Mouse (Mus musculus) activated CD4-positive, CD25-positive, alpha-beta regulatory T cell, adult 4 months (primary cell): ENCODE data around the gene Prrc2b. TPM values are rescaled to one million over a fixed set of nuclear protein-coding genes. Genes with fewer than 3 reads are reported as not detected.

Source experiments
- ATAC-seq: one replicate; pipeline ENCODE4 v1.8.0; 2017
- polyA plus RNA-seq, 2 experiments: library from polyadenylated mRNA; unstranded; fragments of 100-300 nt; shearing (Covaris generic); gene quantifications; one replicate each; pipeline ENCODE4 v1.2.1; 2017

The Prrc2b gene
- polyA plus RNA-seq, 2 experiments from 2014 or later, result 32.0 to 32.6 TPM

DNA sequence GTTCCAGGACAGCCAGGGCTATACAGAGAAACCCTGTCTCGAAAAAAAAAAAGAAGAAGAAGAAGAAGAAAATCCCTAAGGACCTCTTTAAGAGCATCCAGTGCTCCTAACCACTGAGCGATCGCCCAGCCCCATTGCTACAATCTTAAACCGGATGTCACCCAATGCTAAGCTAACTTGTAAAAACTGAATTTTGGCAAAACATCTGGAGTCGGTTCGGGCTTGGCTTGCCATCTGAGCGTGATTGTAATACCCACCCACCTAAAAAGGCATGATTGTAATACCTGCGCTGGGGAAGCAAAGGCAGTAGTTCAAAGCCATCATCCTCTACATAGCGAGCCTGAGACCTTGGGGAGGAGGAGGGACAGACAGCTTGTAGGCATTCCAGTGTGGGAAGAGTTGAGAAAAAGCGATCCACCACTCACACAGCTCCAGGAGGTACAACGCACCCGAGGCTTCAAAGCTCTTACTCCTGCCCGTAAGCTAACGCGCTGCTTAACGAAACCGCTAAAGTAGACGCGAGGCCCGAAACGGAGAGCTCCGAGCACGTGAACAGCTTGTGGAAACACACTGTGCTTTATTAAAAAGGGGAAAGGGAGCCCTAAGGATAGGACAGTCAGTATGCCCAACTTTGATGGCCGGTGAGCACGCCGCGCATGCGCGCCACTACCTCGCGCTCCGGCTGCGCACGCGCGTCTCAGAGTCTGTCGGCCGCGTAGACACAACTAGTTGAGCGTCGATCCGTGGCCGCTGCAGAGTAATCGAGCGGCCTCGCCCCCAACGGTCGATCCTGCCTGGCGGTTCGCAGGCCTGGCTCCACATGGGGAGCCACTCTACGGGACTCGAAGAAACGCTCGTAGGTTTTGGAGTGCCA, 85.2 kb downstream of the Prrc2b start, which contains the start of gene Pomt1:
TSS of gene Pomt1 (plus strand) at position 705 of the 874 bp plus-strand sequence.
- ATAC-seq, result peak; percentile 76

DNA sequence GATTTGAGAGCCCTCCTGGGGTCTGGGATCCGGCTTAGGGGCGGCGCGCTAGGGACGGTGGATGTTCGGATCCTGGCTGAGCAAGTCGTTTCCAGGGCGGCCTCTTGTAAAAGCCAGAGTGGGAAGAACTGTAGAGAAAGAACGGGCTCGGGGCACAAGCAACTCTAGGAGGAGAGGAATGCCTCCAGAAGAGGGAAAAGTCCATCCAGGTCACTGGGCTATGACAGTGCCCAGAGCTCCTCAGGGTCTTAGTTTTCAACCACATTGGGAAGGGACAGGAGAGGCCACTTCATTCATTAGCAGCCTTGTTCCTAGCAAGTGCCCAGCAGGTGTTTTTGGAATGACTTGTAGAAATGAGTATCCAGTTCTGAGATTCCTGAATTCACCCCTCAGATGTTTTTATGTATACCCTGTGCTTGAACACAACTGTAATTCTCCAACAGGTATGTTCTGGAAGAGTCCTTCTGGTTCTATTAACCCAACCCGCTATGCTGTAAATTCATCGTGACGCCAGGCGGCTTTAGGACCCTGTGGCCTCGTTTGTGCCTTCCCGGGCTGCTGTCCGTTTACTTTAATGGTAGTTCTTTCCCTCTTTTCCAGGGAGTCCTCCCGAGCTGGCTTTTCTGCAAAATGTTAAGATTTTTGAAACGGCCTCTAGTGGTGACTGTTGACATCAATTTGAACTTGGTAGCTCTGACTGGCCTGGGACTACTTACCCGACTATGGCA, 86.0 kb downstream of the Prrc2b start:
- peak; percentile 38 for ATAC-seq

DNA sequence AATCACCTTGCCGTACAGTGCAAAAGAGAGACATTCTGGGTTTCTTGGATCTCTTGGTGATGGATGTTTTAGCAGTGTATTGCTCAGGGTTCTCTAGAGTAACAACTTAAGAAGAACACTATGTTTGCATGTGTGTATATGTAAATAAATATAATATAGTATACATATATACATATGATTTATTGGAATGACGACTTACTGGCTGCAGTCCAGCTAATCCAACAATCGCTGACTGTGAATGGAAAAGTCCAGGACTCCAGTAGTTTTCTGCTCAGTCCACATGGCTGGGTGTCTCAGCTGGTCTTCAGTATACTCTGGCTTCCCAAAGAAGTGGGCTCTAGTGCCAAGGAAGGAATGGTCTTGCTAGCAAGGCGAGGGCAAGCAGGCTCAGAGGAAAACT, 86.7 kb downstream of the Prrc2b start:
- no peak for ATAC-seq

DNA sequence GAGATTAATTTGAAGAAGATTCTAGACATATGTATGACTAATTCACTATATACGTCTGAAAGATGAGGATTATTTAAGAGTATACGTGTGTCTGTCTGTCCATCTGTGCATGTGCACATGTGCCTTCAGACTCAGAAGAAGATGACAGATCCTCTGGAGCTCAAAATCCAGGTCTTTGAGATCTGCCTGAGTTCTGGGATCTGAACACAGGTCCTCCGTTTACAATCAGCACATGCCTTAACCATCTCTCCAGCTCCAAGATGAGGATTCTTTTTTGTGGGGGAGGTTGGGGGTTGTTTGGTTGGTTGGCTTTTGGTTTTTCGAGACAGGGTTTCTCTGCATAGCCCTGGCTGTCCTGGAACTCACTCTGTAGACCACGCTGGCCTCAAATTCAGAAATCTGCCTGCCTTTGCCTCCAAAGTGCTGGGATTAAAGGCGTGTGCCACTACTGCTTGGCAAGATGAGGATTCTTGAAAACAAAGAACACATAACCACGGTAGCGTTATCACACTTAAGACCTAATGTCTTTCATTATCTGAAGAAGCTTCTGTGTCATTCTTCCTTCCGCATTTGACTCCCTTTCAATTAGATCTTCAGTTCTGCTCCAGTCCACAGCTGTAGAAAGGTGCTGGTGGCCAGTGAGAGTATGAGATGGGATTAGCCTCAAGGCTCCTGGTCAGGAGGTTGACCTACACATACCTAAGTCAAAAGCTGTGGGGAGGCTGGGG, 88.0 kb downstream of the Prrc2b start:
- ATAC-seq, result no peak

DNA sequence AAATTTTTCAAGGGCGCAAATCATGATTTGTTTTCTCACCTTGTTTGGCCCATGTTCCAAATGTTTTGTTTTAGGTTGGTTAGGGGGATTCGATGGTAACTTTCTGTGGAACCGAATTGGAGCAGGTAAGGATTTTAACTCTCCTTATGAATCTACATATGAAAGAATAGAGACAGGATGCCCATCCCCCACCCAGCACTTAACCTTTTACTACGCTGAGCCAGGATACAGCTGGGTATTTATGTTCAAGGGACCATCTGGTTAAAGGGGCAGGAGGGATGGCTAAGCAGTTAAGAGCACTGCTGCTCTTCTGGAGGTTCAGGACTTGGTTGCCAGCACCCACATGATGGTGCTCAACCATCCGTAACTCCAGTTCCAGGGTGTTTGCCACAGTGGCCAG, 89.7 kb downstream of the Prrc2b start:
- ATAC-seq, result no peak

DNA sequence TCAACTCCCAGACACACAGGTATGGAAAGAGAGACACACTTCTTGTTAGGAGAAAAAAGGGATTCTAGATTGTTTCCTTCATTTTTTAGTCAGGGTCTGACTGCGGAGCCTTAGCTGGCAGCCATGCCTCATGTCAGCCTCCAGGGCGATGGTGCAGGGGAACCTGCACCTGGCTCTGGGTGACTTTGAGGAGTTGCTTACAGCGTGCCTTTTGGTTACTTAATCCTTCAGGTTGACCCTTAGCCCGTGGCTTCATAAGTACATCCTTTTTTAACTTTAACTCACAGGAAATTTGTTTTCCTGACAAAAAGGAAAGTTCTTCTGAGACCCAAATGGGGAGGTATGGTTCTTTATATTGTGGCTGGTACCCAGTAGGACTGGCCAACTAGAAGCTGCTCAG, 92.1 kb downstream of the Prrc2b start:
- no peak for ATAC-seq

DNA sequence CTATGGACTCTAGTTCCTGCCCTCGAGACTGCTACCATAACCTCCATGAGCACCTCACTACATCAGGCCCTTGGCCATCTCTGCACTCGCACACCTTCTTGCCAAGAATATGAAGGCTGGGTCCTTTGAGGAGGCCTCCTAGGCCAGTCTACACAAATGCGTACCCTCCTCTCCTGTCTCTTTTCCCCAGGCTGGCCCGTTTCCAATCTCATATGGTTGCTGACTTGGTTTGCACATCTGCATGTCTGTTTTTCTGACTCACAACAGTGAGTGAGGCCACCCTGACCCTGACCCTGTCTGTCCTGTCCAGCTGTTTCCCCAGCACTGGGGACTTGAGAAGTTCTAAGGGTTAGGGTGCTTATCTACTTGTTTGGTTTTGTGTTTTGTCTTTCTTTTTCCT, 95.9 kb downstream of the Prrc2b start:
- ATAC-seq, result no peak

DNA sequence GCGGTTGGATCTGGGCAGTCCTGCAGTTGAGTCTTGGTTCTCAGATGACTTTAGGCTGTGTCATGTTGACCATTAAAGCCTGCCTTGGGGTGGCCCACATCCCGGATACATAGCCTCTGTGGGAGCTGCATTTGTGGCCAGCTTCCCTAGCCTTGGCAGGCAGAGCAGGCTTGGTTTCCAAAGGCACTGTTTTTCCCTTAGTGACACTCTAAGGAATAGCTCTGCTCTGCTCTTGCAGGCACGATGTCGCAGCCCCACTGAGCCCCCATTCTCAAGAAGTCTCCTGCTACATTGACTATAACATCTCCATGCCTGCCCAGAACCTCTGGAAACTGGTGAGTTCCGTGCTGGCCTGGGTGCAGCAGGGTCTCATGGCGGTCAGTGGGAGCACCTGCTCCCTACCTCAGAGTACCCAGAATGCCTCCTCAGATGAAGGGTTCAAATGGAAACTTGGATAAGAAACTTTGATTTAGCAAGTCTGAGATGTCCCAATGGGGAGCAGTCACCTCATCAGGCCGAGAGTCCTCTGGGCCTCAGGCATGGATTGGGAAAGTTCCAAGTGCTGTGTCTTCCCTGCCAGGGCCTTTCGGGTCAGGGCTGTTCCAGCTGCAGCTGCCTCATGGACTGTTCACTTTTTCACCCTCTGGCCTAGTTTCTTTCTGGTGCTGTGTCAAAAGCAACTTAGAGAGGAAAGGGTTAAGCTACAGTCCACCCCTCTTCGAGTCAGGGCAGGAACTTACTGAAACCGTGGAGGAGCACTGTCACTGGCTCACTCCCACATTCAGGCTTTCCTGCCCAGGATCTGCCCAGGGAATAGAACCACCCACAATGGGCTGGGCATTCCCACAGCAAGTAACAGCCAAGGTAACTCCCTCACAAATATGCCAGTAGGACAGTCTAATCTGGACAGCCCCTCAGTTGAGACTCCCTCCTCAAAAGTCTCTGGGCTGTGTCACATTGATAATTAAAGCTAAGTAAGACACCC, 97.8 kb downstream of the Prrc2b start:
- no peak for ATAC-seq

DNA sequence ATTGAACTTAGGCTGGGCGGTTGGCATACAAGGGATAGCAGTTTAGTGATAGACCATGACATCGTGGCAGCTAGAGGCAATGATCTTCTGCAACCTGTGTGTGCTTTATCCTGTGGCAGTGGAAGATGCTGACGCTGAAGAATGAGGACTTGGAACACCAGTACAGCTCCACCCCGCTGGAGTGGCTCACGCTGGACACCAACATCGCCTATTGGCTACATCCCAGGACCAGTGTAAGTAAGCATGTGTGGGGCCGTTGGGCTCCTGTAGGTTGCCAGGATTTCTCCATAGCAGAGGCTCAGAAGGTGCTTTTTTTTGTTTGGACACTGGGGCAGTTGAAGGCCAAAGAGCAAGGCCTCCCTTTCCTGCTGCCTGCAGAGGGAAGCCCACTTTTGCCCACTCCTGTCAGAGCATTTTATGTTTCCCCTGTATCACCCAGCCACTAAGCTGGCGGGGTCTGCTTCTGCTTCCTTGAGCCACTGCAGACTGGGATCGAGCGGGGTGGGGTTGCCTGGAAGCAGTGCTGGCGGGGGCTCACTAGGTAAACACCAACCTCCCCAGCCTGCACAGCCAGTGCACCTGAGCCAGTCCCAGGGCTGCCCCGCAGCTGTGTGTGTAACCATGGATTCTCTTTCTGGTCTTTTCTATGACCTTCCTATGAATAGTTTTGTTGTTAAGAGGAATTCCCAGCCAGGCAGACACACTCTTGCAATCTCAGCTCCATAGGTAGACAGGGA, 101.1 kb downstream of the Prrc2b start:
- no peak for ATAC-seq

DNA sequence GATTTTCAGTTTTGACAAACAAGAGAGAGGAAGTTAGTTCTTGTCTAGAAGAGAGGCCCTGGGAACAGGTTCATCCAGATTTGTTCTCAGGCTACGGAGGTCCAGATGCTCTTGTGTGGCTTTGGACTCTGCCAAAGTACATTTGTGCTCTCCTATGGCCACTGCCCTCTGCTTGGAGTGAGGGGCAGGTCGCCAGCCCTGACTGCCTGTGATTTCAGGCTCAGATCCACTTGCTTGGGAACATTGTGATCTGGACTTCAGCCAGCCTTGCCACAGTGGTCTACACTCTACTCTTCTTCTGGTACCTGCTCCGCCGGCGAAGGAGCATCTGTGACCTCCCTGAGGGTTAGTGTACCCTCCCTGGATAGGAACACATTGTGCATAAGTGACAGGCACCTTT, 101.8 kb downstream of the Prrc2b start:
- no peak for ATAC-seq

DNA sequence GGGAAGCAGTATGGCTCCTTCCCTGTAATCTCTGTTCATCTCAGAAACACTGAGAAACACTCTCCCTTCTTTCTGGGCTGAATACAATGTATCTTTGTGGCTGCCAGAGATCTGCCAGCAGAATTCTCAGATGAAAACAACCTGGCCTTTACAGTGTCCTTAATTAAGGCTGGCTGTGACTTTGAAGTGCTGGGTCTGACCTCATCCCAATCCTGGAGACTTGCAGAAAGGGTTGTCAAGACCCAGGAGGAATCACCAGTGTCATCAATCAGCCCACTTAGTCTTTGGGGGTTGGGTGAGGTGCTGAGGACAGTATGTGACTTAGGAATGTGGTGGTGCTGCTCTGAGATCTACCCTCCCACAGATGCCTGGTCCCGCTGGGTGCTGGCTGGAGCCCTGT, 102.5 kb downstream of the Prrc2b start:
- ATAC-seq, result no peak

DNA sequence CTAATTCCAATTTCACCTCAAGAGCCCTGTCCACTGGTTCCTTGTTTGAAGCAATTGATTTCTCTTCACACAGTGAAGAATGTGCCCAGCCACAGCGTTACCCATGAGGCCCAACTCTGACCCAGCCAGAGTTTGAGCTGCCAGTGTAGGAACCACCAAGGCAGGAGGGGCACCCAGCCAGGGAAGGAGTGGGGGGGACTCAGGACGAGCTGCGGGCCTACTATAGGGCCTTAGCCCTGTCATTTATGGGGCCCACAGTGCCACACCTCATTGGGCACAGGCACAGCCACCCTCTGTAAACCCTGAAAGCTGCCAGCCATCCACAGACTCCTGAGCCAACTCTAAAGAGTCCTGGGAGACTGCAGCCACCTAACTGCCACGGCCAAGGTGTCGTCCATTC, 103.7 kb downstream of the Prrc2b start:
- no peak for ATAC-seq

DNA sequence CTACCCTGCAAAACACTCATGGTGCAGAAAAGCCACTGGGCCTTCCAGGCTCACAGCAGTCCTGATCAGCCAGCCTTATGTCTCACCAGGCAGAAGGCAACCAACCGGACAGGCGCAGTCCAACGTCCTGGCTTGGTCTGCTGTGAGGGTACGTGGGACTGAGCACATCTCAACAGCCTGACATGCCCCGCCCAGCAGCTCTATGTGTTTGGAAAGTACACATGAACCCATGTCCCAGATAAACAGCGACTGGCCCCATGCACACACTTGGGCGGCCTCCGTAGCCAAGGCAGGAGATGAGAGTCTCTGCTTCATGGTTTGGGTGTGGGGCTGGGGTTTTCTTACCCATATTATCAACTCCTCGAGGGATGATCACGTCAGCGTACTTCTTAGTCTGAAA, 105.4 kb downstream of the Prrc2b start:
- ATAC-seq, result no peak

DNA sequence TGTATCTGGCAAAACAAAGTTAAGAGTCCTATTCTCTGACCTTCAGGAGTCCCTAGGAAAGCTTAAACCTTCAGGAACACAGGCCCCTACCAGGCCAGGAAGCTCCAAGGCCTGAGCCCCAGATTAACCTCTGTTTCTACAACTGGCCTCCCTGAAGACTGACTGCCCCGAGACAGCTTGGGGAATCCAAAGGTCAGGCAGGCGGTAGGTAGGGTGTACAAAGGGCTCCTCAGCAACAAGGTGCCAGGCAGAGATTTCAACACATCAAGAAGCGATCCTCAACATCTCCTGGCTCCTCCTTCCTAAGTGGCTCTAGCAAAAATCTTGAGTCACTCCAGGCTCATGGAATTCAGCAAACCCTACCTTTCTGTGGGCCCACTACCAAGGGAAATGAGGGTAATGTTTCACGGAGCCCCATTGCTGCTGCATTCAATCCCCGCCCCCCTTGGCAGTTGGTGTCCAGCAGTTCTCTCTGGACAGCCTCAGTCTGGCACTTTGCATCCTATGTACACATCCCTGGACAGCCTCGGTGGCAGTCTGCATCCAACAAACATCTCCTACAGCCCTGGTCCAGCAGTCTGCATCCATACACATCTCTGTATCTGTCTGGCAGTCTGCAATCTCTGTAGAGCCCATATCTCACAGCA, 108.1 kb downstream of the Prrc2b start:
- no peak for ATAC-seq

DNA sequence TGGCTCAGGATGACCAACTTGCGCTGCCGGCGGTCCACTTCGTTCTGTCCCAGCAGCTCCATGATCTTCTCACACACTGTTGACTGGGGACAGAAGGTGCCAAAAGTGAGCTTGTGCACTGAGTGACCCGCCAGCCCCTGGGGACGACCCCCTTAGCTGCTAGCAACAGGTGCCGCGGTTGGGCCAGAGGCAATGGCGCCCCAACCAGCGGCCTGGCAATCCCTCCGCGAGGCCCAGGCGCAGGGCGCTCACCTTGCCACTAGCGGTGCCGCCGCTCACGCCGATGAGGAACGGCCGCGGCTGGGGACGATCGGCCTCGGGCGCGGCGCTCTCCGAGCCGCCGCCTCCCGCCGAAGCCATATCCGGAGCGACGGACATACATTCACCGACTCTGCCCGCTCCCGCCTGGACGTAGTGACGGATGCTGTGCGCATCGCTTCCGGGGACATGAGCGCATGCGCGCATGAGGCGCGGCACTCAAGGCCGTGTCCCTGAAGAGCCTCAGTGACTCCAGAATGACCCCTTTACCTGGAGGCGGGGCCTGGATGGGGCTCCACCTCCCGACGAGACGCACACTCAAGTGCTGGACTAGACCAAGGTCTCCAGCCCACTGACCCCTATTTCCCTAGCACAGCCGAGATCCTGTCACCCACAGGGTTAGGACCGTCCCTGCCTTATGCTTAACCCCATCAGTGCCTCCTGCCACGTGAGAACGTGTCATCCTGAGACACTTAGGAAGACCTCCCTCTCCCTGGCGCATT, 109.0 kb downstream of the Prrc2b start, which contains the start of gene Uck1:
TSS of gene Uck1 (minus strand) at position 503 of the 761 bp plus-strand sequence.
- peak; percentile 93 for ATAC-seq

DNA sequence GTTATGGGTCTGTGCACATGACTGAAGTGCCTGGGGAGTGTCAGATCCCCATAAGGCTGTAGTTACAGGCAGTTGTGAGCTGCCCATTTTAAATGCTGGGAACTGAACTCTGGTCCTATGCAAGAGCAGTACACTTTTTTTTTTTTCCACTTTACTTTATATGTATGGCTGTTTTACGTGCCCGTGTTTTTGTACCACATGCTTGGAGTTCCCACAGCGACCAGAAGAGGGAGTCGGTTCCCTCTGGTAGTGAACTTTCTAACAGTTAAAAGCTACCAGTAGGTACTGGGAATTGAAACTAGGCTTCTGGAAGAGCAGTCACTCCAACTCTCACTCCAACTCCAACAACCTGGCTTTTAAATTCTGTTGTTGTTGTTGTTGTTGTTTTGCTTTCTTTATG, 109.8 kb downstream of the Prrc2b start:
- ATAC-seq, result peak; percentile 34

DNA sequence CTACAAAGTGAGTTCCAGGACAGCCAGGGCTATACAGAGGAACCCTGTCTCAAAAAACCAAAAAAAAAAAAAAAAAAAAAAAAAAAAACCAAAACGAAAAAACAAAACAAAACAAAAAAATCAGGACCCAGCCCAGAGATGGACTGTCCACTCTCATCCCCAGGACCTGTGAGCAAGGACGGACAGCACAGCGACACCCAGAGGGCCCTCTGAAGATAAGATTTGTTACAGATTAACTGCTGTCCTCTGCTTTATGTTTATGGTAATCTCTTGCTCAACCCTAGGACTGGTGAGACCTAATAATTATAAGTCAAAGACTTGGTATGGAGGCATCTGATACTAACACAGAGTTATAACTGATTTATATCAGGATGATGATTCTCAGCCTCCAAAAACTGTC, 124.9 kb downstream of the Prrc2b start:
- no peak for ATAC-seq

DNA sequence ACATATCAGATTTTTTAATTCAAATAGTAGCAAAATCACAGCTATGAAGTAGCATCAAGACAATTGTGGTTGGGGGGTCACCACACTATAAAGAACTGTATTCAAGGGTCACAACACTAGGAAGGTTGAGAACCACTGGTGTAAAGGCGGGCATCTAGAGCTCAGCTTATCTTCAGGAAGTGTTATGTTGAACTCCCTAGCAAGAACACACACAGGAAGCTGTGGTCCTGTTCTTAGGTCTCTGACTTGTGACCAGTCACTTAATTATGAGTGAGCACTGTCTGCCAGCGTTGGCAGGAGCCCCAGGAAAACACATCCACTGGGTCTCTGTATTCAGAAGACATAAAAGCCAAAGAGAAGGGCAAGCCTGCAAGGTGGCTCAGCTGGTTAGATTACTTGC, 131.4 kb downstream of the Prrc2b start:
- no peak for ATAC-seq

DNA sequence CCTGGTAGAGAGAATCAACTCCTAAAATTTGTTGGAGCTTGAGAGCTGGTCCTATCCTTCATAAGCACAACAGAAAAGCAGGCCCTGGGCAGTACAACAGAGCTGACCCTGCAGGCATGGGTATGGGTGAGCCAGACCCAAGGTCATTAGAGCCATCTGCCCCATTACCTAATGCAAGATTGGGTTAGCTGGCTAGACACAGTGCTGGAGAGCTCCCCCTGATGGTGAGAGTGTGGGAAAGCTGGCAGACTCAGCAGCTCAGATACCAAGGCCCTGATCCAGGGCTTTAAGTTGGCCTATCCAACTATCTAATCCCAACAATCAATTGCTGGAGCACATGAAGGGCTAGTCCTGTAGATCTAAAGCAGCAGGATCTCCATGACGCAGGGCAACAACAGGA, 131.8 kb downstream of the Prrc2b start:
- ATAC-seq, result no peak

DNA sequence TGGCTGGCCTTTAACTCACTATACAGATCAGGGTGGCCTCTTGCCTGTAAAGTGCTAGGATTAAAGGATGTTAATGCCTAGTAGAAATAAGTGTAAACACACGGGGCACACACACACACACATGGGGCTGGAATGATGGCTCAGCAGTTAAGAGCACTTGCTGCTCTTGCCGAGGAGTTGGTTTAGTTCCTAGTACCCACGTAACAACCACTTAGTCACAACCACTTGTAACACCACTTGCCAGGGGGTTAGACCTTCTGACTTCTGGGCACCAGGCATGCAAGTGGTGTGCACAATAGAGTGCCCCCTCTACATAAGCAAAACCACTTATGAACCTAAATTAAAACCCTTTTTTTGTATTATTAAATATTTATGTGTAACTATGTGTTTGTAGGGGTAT, 133.1 kb downstream of the Prrc2b start:
- no peak for ATAC-seq
